Mouse (Mus musculus) kidney, adult 11 months (tissue): Measurements from ENCODE around the gene Zfp672.
A peak's percentile ranks its signal among the peaks of the same experiment; 100 is the strongest.
"Not testable (repeated sequence)": the region's sequence is repeated elsewhere in the genome, so short reads cannot be mapped to it uniquely, and the experiment has no call there.

Experiments used
- DNase-seq: peaks from one replicate; pipeline ENCODE4 v3.0.0; 2022

Zfp672 gene

GRCm38 (mm10) chr11:58330276-58331148 is at the start of gene Zfp672, which contains the start of gene Sh3bp5l:
Gene Zfp672 (minus strand): TSS chr11:58330339.
Gene Sh3bp5l (plus strand): TSS chr11:58330724.
- DNase-seq = peak; percentile 92

- DNase-seq = no peak
Observed at GRCm38 (mm10) chr11:58379516-58379915, 49.4 kb upstream of the Zfp672 start.

GRCm38 (mm10) chr11:58378763-58379278 is 48.7 kb upstream of the Zfp672 start, which contains the start of gene Lypd8:
Gene Lypd8 (plus strand): TSS chr11:58379043.
- no peak for DNase-seq

GRCm38 (mm10) chr11:58377686-58378085 is 47.5 kb upstream of the Zfp672 start:
- DNase-seq = no peak

GRCm38 (mm10) chr11:58377273-58377672 is 47.1 kb upstream of the Zfp672 start:
- no peak for DNase-seq

GRCm38 (mm10) chr11:58366191-58366590 is 36.1 kb upstream of the Zfp672 start:
- DNase-seq = not testable (repeated sequence)

- DNase-seq = no peak
Observed at GRCm38 (mm10) chr11:58364454-58364853, 34.3 kb upstream of the Zfp672 start.

- not testable (repeated sequence) for DNase-seq
Observed at GRCm38 (mm10) chr11:58362562-58362961, 32.4 kb upstream of the Zfp672 start.

GRCm38 (mm10) chr11:58357844-58358534 is 27.9 kb upstream of the Zfp672 start:
- DNase-seq = no peak

- DNase-seq = no peak
Observed at GRCm38 (mm10) chr11:58357042-58357441, 26.9 kb upstream of the Zfp672 start.

GRCm38 (mm10) chr11:58354927-58355326 is 24.8 kb upstream of the Zfp672 start:
- no peak for DNase-seq

- no peak for DNase-seq
Observed at GRCm38 (mm10) chr11:58354476-58354875, 24.3 kb upstream of the Zfp672 start.

GRCm38 (mm10) chr11:58353709-58354108 is 23.6 kb upstream of the Zfp672 start:
- DNase-seq = no peak

GRCm38 (mm10) chr11:58352681-58353548 is 22.8 kb upstream of the Zfp672 start:
- DNase-seq = no peak

GRCm38 (mm10) chr11:58351179-58351578 is 21.0 kb upstream of the Zfp672 start:
- DNase-seq = no peak

- no peak for DNase-seq
Observed at GRCm38 (mm10) chr11:58350628-58351027, 20.5 kb upstream of the Zfp672 start.

GRCm38 (mm10) chr11:58346745-58347144 is 16.6 kb upstream of the Zfp672 start:
- DNase-seq = no peak

GRCm38 (mm10) chr11:58334746-58335145 is 4.6 kb upstream of the Zfp672 start:
- DNase-seq = peak; percentile 79

- no peak for DNase-seq
Observed at GRCm38 (mm10) chr11:58331546-58331945, 1.4 kb upstream of the Zfp672 start.

GRCm38 (mm10) chr11:58331149-58331495 is 983 bp upstream of the Zfp672 start:
- DNase-seq = no peak

GRCm38 (mm10) chr11:58329906-58330275 is 248 bp downstream of the Zfp672 start:
- no peak for DNase-seq

GRCm38 (mm10) chr11:58326781-58327180 is 3.4 kb downstream of the Zfp672 start:
- no peak for DNase-seq
